Mouse (Mus musculus): Measurements from ENCODE around the gene Snx29.

DNA sequence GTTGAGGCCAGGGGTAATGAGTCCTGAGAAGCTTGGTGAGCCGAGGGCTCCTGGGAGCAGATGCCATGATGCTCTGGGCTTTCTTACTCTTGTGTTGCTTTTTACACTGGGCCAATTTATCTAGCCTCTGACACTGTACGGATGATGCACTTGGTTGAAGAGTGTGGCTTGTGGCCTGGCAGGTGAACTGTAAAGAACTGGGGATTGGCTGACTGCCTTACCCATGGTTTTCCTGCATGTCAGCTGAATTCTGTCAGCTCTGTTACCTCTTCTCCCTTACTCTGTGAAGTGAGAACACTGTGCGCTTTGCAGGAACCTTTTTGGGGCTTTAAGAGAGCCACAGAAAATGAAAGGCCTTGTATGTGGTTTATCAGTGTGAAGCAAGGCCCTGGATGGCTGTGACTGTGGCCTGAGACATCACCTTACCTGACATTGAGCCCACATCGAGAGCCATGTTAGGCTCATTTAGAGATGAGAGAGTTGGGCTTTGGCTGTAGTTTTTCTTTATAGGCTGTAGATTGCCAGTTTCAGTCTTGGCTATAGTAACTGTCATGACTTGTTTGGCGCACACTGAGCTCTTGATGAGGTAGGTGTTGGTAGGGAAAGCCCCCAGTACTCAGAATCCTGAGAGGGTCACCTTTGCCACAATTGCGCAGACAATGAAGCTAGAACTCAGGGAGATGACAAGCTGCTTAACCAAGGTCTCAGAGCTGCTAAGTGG, 77.3 kb downstream of the Snx29 start:
- TF ChIP-seq POLR2A (IDR thresholded peaks at IDR 0.05; ENCODE audit: control insufficient read depth, extremely low read depth, insufficient read depth, low read length, poor library complexity) = no peak
- no peak for TF ChIP-seq CTCF (IDR thresholded peaks at IDR 0.05; ENCODE audit: borderline replicate concordance, control insufficient read depth, extremely low read depth, insufficient read depth, low read length, poor library complexity)
